Comparison of ENCODE assay signal across 8 mouse cellular contexts in the genomic region with DNA sequence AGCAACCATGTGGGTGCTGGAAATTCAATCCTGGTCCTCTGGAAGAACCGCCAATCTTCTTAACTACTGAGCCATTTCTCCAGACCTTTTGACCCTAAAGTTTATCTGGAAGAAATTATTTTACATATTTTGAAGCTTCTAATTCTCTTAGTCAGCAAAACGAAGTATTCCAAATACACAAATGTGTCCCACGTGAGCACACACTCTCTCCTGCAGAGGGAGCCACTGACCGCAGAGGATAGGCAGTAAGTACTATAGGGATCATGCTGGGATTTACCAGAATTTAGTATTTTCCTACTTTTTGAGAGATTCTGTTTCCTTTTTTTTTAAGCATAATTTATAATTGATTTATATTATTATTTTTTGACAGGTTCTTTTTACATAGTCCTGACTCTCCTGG. TPM values are rescaled to one million over a fixed set of nuclear protein-coding genes. Genes with fewer than 3 reads are reported as not detected.
A peak's percentile ranks its signal among the peaks of the same experiment; 100 is the strongest.
DNase-seq lines count a peak whose midpoint lies in the region; ATAC-seq and TF ChIP-seq lines count a peak whose summit lies in the region.

No protein-coding gene starts in this region.

- H3K27ac ChIP-seq in hindbrain, postnatal 0 days = no peak overlapping the region
- H3K27ac ChIP-seq in hindbrain, embryonic 13.5 days = no peak overlapping the region

- H3K9me3 ChIP-seq in hindbrain, postnatal 0 days (ENCODE audit: low read length) = no peaks in the 10 kb centered on the region
- no peaks in the 10 kb centered on the region for H3K9me3 ChIP-seq in hindbrain, embryonic 13.5 days
- no peaks in the 10 kb centered on the region for H3K9me3 ChIP-seq in E14TG2a.4 (ENCODE audit: low read length)

- TF ChIP-seq CTCF in hindbrain, postnatal 0 days (IDR thresholded peaks at IDR 0.05; ENCODE audit: low read depth) = peak; percentile 64
- peak; percentile 79 for TF ChIP-seq CTCF in E14TG2a.4 (conservative IDR thresholded peaks at IDR 0.05; ENCODE audit: low read length)

- no peak overlapping the region for H3K4me3 ChIP-seq in hindbrain, postnatal 0 days (ENCODE audit: low read length)
- H3K4me3 ChIP-seq in hindbrain, embryonic 13.5 days = no peak overlapping the region
- H3K4me3 ChIP-seq in E14TG2a.4 (replicated peaks; ENCODE audit: low read length) = no peak overlapping the region

- H3K4me2 ChIP-seq in hindbrain, postnatal 0 days (ENCODE audit: low read depth, low read length) = no peak overlapping the region
- H3K4me2 ChIP-seq in hindbrain, embryonic 13.5 days = no peak overlapping the region

- H3K9ac ChIP-seq in hindbrain, postnatal 0 days (replicated peaks; ENCODE audit: low read length) = no peak overlapping the region
- H3K9ac ChIP-seq in hindbrain, embryonic 13.5 days = no peak overlapping the region

- WGBS in hindbrain, postnatal 0 days = 41% methylated on average over 4 of the region's 4 CpGs
- 42% methylated on average over 4 of the region's 4 CpGs for WGBS in hindbrain, embryonic 13.5 days

- H3K36me3 ChIP-seq in hindbrain, postnatal 0 days (ENCODE audit: insufficient read depth, low read length) = no peaks in the 10 kb centered on the region
- H3K36me3 ChIP-seq in hindbrain, embryonic 13.5 days = no peaks in the 10 kb centered on the region
- H3K36me3 ChIP-seq in E14TG2a.4 (ENCODE audit: insufficient read depth, low read length) = no peaks in the 10 kb centered on the region

- no peaks in the 10 kb centered on the region for H3K27me3 ChIP-seq in hindbrain, postnatal 0 days (ENCODE audit: insufficient read depth, low read length)
- H3K27me3 ChIP-seq in hindbrain, embryonic 13.5 days = no peaks in the 10 kb centered on the region
- H3K27me3 ChIP-seq in E14TG2a.4 (ENCODE audit: insufficient read depth, low read length) = no peaks in the 10 kb centered on the region

- no peaks in the 10 kb centered on the region for H3K4me1 ChIP-seq in hindbrain, postnatal 0 days (ENCODE audit: insufficient read depth, low read length)
- no peaks in the 10 kb centered on the region for H3K4me1 ChIP-seq in hindbrain, embryonic 13.5 days (replicated peaks)
- peaks cover 1% of the 10 kb centered on the region for H3K4me1 ChIP-seq in E14TG2a.4 (replicated peaks; ENCODE audit: low read depth, low read length)

- ATAC-seq in hindbrain, postnatal 0 days = no peak
- ATAC-seq in hindbrain, embryonic 13.5 days (ENCODE audit: low FRiP score) = no peak
- ATAC-seq in activated CD4-positive, CD25-positive, alpha-beta regulatory T cell, adult 4 months = no peak

- peak; percentile 65 for DNase-seq in hindbrain, postnatal 0 days (ENCODE audit: low spot score)
- peak; percentile 65 for DNase-seq in adrenal gland, postnatal 25 days
- peak; percentile 68 for DNase-seq in induced T-regulatory cell, adult 2 months (ENCODE audit: low read depth)
- DNase-seq in lung, postnatal 36 days = peak; percentile 84
- no peak for DNase-seq in ovary, adult 18-20 months (ENCODE audit: low spot score)

RNA-seq across cellular contexts. Expression of a gene that starts 7.1 kb away (rescaled TPM):
- total RNA-seq in hindbrain, postnatal 0 days (2014; rRNA removed) = 1.6 TPM in 2 replicates
- polyA plus RNA-seq in hindbrain, postnatal 0 days (2015; fragmentation: Nextera tagmentation; extraction: Ambion mirVana) = 1.5 and 1.8 TPM in 2 replicates
- polyA plus RNA-seq in hindbrain, embryonic 13.5 days (2015; fragmentation: Nextera tagmentation; extraction: Ambion mirVana) = 1.0 and 1.3 TPM in 2 replicates
- 1.4 and 1.8 TPM in 2 replicates for total RNA-seq in adrenal gland, postnatal 25 days (2021)
- not detected for polyA plus RNA-seq in activated CD4-positive, CD25-positive, alpha-beta regulatory T cell, adult 4 months (2017; shearing (Covaris generic))

RNA-seq across cellular contexts. Expression of a gene that starts 13.6 kb away (rescaled TPM):
- 60.8 and 67.7 TPM in 2 replicates for total RNA-seq in hindbrain, postnatal 0 days (2014; rRNA removed)
- polyA plus RNA-seq in hindbrain, postnatal 0 days (2015; fragmentation: Nextera tagmentation; extraction: Ambion mirVana) = 158 and 164 TPM in 2 replicates
- 162 TPM in 2 replicates for polyA plus RNA-seq in hindbrain, embryonic 13.5 days (2015; fragmentation: Nextera tagmentation; extraction: Ambion mirVana)
- 206 and 217 TPM in 2 replicates for total RNA-seq in adrenal gland, postnatal 25 days (2021)
- 10 to 100 TPM; 62.6 to 75.9 TPM for polyA plus RNA-seq in activated CD4-positive, CD25-positive, alpha-beta regulatory T cell, adult 4 months (2017; shearing (Covaris generic))

RNA-seq across cellular contexts. Expression of a gene that starts 18.7 kb away (rescaled TPM):
- total RNA-seq in hindbrain, postnatal 0 days (2014; rRNA removed) = 93.2 and 99.7 TPM in 2 replicates
- polyA plus RNA-seq in hindbrain, postnatal 0 days (2015; fragmentation: Nextera tagmentation; extraction: Ambion mirVana) = 591 and 626 TPM in 2 replicates
- polyA plus RNA-seq in hindbrain, embryonic 13.5 days (2015; fragmentation: Nextera tagmentation; extraction: Ambion mirVana) = 346 and 374 TPM in 2 replicates
- total RNA-seq in adrenal gland, postnatal 25 days (2021) = 5.3 and 6.1 TPM in 2 replicates
- polyA plus RNA-seq in activated CD4-positive, CD25-positive, alpha-beta regulatory T cell, adult 4 months (2017; shearing (Covaris generic)) = 1 to 10 TPM in 1 of 2 experiments, under 1 TPM in 1; 0.42 to 1.2 TPM

RNA-seq across cellular contexts. Expression of a gene that starts 20.4 kb away (rescaled TPM):
- 132 and 146 TPM in 2 replicates for total RNA-seq in hindbrain, postnatal 0 days (2014; rRNA removed)
- 104 and 107 TPM in 2 replicates for polyA plus RNA-seq in hindbrain, postnatal 0 days (2015; fragmentation: Nextera tagmentation; extraction: Ambion mirVana)
- polyA plus RNA-seq in hindbrain, embryonic 13.5 days (2015; fragmentation: Nextera tagmentation; extraction: Ambion mirVana) = 82.9 and 84.0 TPM in 2 replicates
- 139 and 169 TPM in 2 replicates for total RNA-seq in adrenal gland, postnatal 25 days (2021)
- polyA plus RNA-seq in activated CD4-positive, CD25-positive, alpha-beta regulatory T cell, adult 4 months (2017; shearing (Covaris generic)) = 100 to 1,000 TPM in 1 of 2 experiments, 10 to 100 TPM in 1; 93.4 to 102 TPM

RNA-seq across cellular contexts. Expression of a gene that starts 23.0 kb away (rescaled TPM):
- 17.9 and 21.1 TPM in 2 replicates for total RNA-seq in hindbrain, postnatal 0 days (2014; rRNA removed)
- 64.9 and 77.0 TPM in 2 replicates for polyA plus RNA-seq in hindbrain, postnatal 0 days (2015; fragmentation: Nextera tagmentation; extraction: Ambion mirVana)
- polyA plus RNA-seq in hindbrain, embryonic 13.5 days (2015; fragmentation: Nextera tagmentation; extraction: Ambion mirVana) = 71.0 and 72.3 TPM in 2 replicates
- 70.0 and 72.2 TPM in 2 replicates for total RNA-seq in adrenal gland, postnatal 25 days (2021)
- 10 to 100 TPM; 85.8 to 90.4 TPM for polyA plus RNA-seq in activated CD4-positive, CD25-positive, alpha-beta regulatory T cell, adult 4 months (2017; shearing (Covaris generic))

Comparison
In these comparisons a context has a peak if more than half of its experiments do, and no peak if none do; other contexts are left out.
1. RNA of a gene that starts 18.7 kb away (polyA plus RNA-seq): 591 to 626 TPM in hindbrain, postnatal 0 days and 346 to 374 TPM in hindbrain, embryonic 13.5 days; 0.42 to 1.2 TPM in activated CD4-positive, CD25-positive, alpha-beta regulatory T cell, adult 4 months; every median in the first group is over 100 times any median in the second.